Mouse (Mus musculus) layer of hippocampus, adult 8-10 months (tissue): ENCODE measurements at regions not wholly inside any gene's neighbourhood (a gene's known extent, or its start where the extent isn't known, plus 50 kb on each side); places are given as distances from the start of the nearest gene placed in this dataset.
A peak's percentile ranks its signal among the peaks of the same experiment; 100 is the strongest.

Experiments
- DNase-seq, 2 experiments: peaks; one replicate each; pipeline ENCODE4 v3.0.0; 2022; ENCODE audit warnings: low spot score in 2 of 2

DNA sequence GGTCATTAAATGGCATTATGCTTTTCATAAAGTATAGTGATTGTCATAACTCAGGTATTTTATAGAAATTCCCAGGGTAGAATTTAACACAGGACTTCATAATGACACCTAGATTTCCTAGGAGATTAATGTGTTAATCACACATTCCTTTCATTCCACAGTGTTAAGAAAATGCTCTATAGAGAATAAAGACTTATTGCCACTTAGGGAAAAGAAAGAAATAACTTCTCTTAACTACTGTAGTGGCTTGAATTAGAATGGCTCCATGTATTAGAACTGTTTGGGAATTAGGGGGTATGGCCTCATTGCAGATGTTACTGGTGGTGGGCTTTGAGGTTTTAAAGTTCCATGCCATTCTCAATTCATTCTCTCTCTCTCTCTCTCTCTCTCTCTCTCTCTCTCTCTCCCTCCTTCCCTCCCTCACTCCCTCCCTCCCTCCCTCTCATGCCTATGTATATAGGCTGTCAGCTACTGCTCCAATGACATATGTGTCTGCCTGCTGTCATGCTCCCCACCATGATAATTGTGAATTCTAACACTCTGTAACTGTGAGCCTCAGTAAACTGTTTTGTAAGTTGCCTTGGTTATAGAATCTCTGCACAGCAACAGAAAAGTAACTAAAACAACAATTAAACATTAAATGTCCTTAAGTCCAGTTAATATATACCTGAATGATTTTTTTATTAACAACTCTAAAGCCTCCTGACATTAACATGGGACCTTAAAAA, 425.1 kb upstream of the Depdc1a start:
- DNase-seq, result no peak

DNA sequence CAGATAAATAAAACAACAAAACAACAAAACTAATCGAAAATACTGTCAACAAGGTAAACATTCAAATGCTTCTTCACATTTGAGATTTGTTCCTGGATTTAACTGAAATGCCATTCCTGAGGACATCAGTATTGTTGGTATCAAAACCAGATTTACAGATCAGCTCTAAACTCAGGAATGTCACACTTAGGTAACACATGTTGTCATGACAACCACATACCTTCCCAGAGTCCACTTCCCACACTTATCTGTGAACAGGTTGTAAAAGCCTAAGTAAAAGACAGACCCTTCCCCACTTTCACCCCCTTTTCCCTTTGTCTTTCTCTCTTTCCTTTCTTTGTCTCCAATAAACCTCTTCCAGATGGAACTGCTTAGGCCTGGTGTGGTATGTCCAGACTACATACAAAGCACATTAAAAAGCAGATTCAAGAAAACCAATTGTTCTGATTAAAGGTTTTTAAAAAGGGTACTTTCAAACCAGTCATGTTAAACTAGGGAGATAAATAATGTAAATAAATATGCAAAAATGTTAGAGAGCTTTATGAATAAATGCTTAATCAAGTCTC, 438.2 kb upstream of the Depdc1a start:
- DNase-seq, result no peak

DNA sequence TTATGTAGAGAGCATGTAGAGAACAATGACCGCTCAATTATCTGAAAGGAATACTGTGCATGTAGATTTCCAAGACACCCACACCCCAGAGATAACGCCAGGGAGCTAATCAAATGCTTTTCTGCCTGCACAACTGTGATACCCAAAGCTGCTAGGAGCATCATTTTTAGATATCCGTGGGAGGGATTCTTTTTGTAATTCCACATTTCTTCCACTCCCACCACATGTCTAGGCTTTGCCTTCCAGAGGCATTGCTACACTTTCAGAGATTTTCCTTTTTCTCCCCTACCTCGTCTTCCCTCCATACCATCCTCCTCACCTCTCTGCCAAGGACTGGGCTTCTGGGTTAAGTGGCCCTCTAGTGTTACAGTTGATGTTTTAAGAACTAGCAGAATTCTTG, 460.4 kb upstream of the Depdc1a start:
- peak; percentile 57 to 67 for DNase-seq

DNA sequence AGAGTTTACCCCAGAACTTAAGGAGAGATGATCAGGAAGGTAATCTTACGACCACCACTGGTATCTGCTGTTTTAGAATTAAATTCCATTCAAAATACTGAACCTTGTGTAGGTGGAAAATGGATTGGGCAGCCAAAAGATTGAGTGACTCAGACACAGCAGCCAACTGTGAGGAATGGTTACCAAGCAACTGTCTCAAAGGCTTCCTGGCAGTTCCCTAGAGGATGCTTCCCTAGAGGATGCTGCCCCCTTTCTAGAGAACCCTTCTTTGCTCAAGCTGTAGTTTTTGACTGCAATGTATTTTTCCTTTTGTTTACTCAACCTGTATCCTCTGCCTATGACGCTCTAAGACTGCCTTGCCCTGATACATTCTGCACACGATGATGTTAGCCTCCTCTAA, 463.7 kb upstream of the Depdc1a start:
- DNase-seq, result peak; percentile 43 to 46

DNA sequence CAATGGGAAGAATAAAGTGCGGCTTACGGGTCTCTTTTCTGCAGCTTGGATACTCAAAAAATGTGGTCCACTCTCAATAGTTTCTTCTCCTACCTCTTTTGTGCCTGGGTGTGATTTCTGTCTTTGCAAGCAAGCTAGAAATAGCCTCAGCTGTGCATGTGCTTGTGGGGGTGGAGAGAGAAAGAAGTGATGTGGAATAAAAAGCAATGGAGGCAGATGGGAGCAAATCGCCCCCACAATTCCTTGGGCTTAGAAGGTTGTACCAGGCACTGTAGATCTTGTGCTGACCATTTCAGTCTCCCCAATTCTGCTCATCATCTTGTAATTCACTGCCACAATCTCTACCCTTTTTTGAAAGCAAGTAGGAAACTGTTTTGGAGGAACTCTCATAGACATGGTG, 464.6 kb upstream of the Depdc1a start:
- DNase-seq, result peak; percentile 46 to 64

DNA sequence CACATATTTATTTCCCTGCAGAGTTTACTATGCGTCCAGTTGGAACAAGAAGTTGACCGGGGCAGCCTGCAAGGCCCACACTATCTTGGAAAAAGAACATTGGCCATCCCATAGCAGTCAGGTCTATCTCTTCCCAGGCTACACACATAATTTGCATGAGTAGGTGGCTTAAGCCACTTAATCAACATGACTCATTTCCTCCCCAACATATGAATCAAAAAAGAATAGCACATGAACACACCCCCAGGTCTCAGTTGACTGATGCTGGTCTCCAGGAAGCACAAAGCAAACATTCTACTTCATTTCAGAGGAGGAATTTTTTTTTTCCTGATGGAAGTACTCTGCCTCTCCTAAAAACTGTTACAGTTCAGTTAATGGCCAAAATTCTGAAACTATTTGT, 465.3 kb upstream of the Depdc1a start:
- no peak for DNase-seq

DNA sequence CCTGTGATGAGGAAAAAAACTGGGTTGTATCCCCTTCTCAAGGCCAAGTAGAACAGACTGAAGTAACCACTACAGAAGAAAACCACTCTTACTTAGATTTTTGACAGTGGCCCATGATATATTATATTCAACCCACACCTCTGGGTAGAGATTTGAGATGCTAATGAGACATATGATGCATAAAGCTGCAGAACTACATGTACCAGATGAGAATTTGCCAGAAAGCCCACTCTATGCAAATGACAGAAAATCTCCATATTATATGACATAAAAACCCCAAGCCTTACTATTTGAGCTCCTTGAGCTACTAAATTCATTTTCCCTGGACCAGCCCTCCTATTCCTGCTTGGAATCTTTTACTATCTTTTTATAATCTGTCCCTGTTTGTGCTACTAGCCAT, 458.4 kb upstream of the Lrrc7 start:
- DNase-seq, result no peak

DNA sequence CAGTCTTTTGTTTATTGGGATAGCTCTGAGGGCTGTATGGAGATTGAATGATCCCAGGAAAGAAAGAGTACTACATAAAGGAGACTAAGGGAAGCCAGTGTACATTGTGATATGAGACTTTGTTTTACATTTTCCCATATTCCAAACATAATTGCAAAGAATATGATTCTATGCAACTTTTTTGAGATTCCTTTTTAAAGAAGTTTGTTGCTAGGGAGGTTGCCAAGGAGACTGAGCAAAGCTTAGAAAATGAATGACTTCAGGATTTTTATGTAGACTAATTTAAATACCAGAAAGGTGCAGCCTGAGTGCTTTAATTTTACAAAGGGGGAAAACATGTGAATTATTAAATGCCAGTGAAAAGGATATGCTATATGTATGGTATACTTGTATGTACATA, 455.2 kb upstream of the Lrrc7 start:
- DNase-seq, result no peak

DNA sequence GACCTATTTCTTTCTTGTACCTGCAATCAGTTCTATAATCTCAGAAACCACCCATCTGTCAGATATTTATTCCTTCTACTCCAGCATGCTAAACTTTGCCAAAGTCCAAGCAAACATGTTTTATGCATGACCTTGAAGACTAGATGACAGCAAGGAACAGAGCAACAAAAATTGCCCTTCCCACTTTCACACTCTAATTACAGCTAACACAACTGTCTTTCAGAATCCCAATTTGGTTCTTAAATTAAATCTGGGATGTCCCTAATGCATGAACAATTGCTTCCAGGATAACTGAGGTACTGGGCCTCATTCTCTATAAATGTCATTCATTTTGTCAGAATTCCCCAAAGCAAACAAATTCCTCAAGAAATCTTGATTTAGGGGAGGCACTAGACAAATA, 454.4 kb upstream of the Lrrc7 start:
- DNase-seq, result no peak

DNA sequence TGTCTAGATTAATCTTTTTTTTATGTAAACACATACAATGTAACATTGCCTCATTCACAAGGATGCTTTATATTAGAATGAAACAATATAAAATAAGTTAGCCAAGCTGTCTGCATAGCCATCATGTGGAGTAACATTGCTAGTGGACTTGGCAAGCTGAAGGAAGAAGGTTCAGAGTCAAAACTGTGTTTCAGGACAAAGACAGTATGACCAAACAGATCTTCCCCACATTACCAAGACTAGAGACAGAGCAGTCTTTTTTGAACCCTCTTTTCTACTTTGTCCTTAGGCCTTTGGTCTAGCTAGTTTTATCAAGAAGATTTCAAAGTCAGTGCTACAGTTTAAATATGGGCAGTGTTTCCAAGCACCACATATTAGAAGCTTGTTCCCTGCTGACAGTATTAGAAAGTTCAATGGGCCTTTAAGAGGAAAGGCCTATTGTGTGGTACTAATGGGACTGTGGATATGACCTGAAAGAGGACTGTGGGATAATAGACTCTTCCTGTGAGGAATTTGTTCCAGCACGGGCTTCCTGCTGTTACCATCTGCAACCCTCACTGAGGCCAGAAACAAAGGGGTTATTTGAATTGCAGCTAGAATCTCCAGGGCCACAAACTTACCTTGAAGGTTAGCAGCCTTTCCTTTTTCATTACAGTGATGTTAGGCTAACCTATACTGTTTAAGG, 449.1 kb upstream of the Lrrc7 start:
- no peak for DNase-seq

DNA sequence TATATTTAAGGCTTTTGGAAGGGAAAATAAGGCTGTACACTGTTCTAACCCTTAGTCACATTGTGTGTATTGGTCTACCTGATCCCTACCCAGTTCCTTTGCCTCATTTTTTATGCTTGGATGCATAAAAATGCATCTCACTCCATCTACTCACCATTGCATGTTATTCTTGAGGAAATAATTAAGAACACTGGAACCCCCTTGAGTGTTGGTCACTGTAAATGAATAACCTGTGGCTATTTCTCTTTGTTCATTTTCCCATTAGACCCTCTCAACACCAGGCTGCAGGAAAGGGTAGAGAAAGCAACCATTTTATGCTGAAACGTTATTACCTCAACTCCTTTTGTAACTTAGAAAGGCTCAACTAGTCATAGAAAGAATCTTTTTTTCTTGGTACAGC, 442.0 kb upstream of the Lrrc7 start:
- DNase-seq, result no peak

DNA sequence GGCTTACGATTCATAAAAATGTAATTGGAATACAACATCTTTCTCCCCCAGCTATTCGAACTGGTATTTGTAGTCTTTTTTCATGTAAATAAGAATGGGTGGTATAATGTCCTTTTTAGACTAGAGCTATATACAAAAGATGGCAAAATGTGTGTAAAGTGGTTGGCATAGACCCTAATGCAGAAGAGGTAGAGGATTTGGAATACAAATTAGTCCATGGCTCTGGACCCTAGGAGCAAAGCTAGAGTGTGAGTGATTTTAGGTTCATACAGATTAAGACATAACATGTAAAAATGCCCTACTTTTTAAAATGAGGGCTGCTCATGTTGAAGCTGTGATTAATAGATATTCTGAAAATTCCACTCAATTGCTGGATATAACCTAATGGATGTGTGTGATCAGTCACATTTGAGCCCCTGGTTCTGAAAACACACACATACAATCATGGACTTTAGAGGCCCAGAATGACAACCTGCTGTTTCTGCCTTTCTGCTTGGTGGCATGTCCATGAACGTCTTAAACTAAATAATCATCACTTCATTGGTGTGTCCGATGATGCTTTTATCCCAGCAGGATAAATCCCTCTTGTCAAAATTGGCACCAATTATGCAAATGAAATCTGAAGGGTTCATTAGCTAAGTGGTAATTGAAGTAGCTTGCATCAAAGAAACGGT, 423.6 kb upstream of the Lrrc7 start:
- no peak for DNase-seq

DNA sequence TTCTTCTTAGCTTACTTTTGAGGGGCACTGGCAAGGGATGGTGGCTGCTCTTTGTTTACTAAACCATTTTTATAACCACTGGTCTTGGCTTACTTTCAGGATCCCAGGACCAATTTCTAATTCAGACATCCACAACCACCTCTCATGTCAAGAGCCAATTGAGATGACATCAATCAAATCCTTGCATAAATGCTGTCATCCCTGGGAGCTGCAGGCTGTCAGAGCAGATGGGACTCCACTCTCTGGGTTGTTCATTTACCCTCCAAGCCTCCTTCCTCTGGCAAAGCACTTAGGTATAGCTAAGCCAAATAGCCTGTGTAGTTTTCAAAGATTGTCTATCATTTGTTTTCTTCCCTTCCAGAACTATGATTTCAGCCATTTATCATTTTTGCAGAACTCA, 385.0 kb upstream of the Lrrc7 start:
- DNase-seq, result no peak

DNA sequence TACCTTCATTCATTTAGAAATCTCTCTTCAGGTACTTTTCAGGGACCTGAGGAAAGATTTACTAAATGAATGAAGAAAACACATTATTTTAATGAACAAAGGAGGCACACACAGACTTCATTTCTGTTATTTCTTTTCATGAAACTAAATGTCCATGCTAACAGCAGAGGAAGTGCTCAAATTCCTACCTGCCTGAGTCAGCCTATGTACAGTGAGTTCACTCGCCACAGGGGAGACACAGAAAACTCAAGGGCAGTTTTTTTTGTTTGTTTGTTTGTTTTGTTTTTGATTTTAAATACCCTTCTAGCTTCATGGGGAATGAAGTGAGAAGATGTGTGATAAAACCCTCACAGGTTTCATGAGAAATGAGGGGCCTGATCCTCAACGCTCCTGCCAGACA, 343.1 kb upstream of the Lrrc7 start:
- no peak for DNase-seq

DNA sequence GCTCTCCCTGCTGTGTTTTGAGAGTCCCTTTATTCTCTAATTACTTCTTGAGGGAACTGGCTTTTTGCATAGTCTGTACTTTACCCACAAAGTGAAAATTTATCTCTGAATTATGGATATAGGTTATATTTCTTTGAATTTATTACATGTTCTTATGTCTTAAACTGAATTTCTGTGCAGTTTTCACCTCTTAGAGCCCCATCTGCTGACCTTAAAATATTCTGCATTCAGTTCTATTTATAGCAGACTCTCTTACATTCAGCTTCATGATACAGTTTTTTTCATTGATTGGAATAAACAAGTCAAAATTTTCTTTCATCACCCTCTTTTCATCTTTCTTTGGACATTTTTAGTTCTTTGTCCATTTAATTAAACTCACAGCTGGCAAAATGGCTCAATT, 337.4 kb upstream of the Lrrc7 start:
- DNase-seq, result no peak

DNA sequence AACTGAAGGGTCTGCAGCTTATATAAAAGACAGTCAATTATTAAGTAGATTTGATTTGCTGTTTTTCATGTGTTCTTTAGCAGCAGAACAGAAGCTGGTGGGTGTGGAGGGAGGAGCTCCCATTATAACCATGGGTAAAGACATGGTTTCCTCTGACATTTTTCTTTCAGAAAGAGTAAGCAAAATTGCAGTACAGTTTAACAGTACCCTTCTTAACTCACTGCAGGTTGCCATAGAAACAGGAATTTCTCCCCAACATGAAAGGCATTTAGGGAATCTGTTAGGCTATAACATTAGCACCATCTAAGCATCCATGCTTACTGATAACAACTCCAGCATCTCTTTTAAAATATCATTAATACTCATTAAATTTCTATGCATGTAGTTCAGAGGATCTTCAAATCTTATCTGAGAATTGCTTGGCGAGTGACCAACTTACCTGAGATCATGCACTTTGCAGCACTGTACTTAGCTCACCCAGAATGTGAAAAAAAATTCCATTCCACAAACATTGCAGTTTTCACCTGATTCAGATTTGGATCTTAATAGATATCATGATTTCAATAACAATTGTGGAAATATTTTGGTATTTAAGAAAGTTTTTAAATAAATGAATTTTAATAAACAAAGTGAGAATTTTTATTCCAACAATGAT, 324.8 kb upstream of the Lrrc7 start:
- peak; percentile 4 to 7 for DNase-seq

DNA sequence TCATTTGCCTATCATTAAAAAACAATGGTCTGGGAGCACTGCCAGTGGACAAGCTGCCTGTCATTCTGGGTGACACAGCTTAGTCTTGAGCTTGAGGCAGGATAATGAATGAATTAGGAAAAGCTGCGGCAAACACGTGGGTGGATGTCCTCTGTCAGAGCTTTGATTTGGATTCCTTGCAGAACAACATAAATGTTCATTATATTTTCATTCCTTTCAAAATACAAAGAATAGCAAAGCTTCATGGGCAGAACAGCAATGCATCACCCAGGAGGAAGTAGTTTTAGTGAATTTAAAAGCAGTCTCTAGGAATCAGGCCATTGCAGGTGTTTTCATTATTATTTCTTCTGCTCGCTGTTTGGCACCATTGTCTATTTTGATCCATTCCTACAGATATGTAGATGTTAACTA, 324.3 kb upstream of the Lrrc7 start:
- DNase-seq, result peak; percentile 50 to 58
